Mouse (Mus musculus) heart, postnatal 0 days (tissue): Measurements from ENCODE around the gene Alas2. TPM values are rescaled to one million over a fixed set of nuclear protein-coding genes. Genes with fewer than 3 reads are reported as not detected.

ENCODE experiments used
- ATAC-seq: fragments of 200-750 bp; cut with Nextera tagmentation; 2 replicates; pipeline ENCODE4 v1.8.0; 2017; ENCODE audit warnings: low read depth, moderate number of reproducible peaks, moderate library complexity; ENCODE audit not compliant: insufficient read depth
- DNase-seq: peaks from one replicate; pipeline ENCODE4 v3.0.0-alpha.2; 2016; ENCODE audit warnings: low spot score
- H3K27ac ChIP-seq: fragments of 300-500 bp; sonication (generic); 2 replicates; pipeline ENCODE4 v1.5.1; 2014; ENCODE audit warnings: low read depth, mild to moderate bottlenecking
- H3K27me3 ChIP-seq: fragments of 300-500 bp; sonication (generic); 2 replicates; pipeline ENCODE4 v1.6.1; 2014; ENCODE audit warnings: low read length, mixed read lengths; ENCODE audit not compliant: control insufficient read depth, insufficient read depth
- H3K36me3 ChIP-seq: fragments of 300-500 bp; sonication (generic); replicated peaks from 2 replicates; pipeline ENCODE4 v1.6.1; 2014; ENCODE audit warnings: low read length, mixed read lengths; ENCODE audit not compliant: control insufficient read depth, insufficient read depth
- H3K4me1 ChIP-seq: fragments of 300-500 bp; sonication (generic); 2 replicates; pipeline ENCODE4 v1.6.1; 2014; ENCODE audit warnings: antibody characterized with exemption; ENCODE audit not compliant: control insufficient read depth, insufficient read depth
- H3K4me2 ChIP-seq: fragments of 300-500 bp; sonication (generic); 2 replicates; pipeline ENCODE4 v1.6.1; 2014; ENCODE audit warnings: low read depth, mild to moderate bottlenecking, low read length, moderate library complexity
- H3K4me3 ChIP-seq: fragments of 300-500 bp; sonication (generic); 2 replicates; pipeline ENCODE4 v1.5.1; 2014; ENCODE audit warnings: low read depth, low read length
- H3K9ac ChIP-seq: fragments of 300-500 bp; sonication (generic); replicated peaks from 2 replicates; pipeline ENCODE4 v1.6.1; 2014; ENCODE audit warnings: low read depth, low read length, mixed read lengths
- H3K9me3 ChIP-seq: fragments of 300-500 bp; sonication (generic); replicated peaks from 2 replicates; pipeline ENCODE4 v1.6.1; 2016; ENCODE audit warnings: low read length; ENCODE audit not compliant: control insufficient read depth
- CTCF ChIP-seq: IDR thresholded peaks from 2 replicates; pipeline ENCODE4 v1.5.1; 2016; ENCODE audit warnings: antibody characterized with exemption, control low read depth, low read depth
- EP300 ChIP-seq: IDR thresholded peaks from 2 replicates; pipeline ENCODE4 v1.6.1; 2016; ENCODE audit warnings: antibody characterized with exemption, low read depth
- WGBS: fragments of 180-500 bp; shearing (Covaris S2); extraction: QIAGEN DNeasy Blood & Tissue Kit; methylation state at CpG from one replicate; pipeline ENCODE4 v1.1.7; 2014; 5-methylcytosine and 5-hydroxymethylcytosine counted together
- polyA plus RNA-seq: library from polyadenylated mRNA; unstranded; fragments of >200 nt; fragmentation: Nextera tagmentation; extraction: Ambion mirVana; gene quantifications from 2 replicates; pipeline ENCODE4 v1.2.1, GENCODE M21; 2015
- total RNA-seq: library from RNA; depleted of rRNA; stranded (reverse); fragments of >200 nt; gene quantifications from 2 replicates; pipeline ENCODE4 v1.2.3, GENCODE M21; 2014; ENCODE audit warnings: low replicate concordance; rRNA removed

The Alas2 gene
- 61.8 and 69.0 TPM in 2 replicates for total RNA-seq
- 30.5 and 49.5 TPM in 2 replicates for polyA plus RNA-seq

GRCm38 (mm10) chrX:150547239-150547638, at the start of gene Alas2:
Gene Alas2, plus strand, starts transcription at chrX:150547375.
- ATAC-seq: no peak
- Histone ChIP-seq H3K4me1 (no peaks in the 10 kb centered on the region), H3K4me3 (no peak within 1 kb of the TSS), H3K27me3 (no peaks in the 10 kb centered on the region), H3K27ac (no peak within 1 kb of the TSS), H3K9ac (no peak within 1 kb of the TSS), H3K4me2 (no peak within 1 kb of the TSS), H3K9me3 (no peaks in the 10 kb centered on the region), H3K36me3 (no peaks in the 10 kb centered on the region)
- 24% methylated on average over 5 of the region's 5 CpGs for WGBS
- DNase-seq: no peak
- TF ChIP-seq EP300 (no peak), CTCF (no peak)

GRCm38 (mm10) chrX:150508696-150509095, 38.5 kb upstream of the Alas2 start:
- H3K4me2 ChIP-seq: no peak overlapping the region
- H3K4me1 ChIP-seq: no peaks in the 10 kb centered on the region
- TF ChIP-seq CTCF (no peak), EP300 (no peak)
- no peak for ATAC-seq
- no peak overlapping the region for H3K27ac ChIP-seq
- H3K4me3 ChIP-seq: no peak overlapping the region
- WGBS: 64% methylated on average over 6 of the region's 6 CpGs
- no peak overlapping the region for H3K9ac ChIP-seq
- no peak for DNase-seq
- H3K9me3 ChIP-seq: no peaks in the 10 kb centered on the region
- H3K36me3 ChIP-seq: no peaks in the 10 kb centered on the region
- no peaks in the 10 kb centered on the region for H3K27me3 ChIP-seq

- WGBS: 40% methylated on average over 4 of the region's 4 CpGs
- DNase-seq (peak; percentile 36), ATAC-seq (no peak)
- Histone ChIP-seq H3K4me2 (no peak overlapping the region), H3K27me3 (no peaks in the 10 kb centered on the region), H3K4me1 (no peaks in the 10 kb centered on the region), H3K27ac (no peak overlapping the region), H3K9ac (no peak overlapping the region), H3K9me3 (no peaks in the 10 kb centered on the region), H3K4me3 (no peak overlapping the region), H3K36me3 (no peaks in the 10 kb centered on the region)
- TF ChIP-seq EP300 (no peak), CTCF (peak; percentile 58)
Observed at GRCm38 (mm10) chrX:150510631-150511030, 36.5 kb upstream of the Alas2 start.

- 66% methylated on average over 6 of the region's 6 CpGs for WGBS
- Histone ChIP-seq H3K27me3 (no peaks in the 10 kb centered on the region), H3K27ac (no peak overlapping the region), H3K4me2 (no peak overlapping the region), H3K4me1 (no peaks in the 10 kb centered on the region), H3K36me3 (no peaks in the 10 kb centered on the region), H3K9me3 (no peaks in the 10 kb centered on the region), H3K4me3 (no peak overlapping the region), H3K9ac (no peak overlapping the region)
- TF ChIP-seq CTCF: no peak
- TF ChIP-seq EP300: no peak
- ATAC-seq: no peak
- no peak for DNase-seq
Observed at GRCm38 (mm10) chrX:150511274-150511673, 35.9 kb upstream of the Alas2 start.

- 81% methylated on average over 1 of the region's 1 CpGs for WGBS
- Histone ChIP-seq H3K4me3 (no peak overlapping the region), H3K36me3 (no peaks in the 10 kb centered on the region), H3K9me3 (no peaks in the 10 kb centered on the region), H3K9ac (no peak overlapping the region), H3K4me1 (no peaks in the 10 kb centered on the region), H3K27ac (no peak overlapping the region), H3K27me3 (no peaks in the 10 kb centered on the region), H3K4me2 (no peak overlapping the region)
- no peak for TF ChIP-seq EP300
- no peak for TF ChIP-seq CTCF
- no peak for DNase-seq
- ATAC-seq: no peak
Observed at GRCm38 (mm10) chrX:150514127-150514526, 33.0 kb upstream of the Alas2 start.

- no peak for TF ChIP-seq EP300
- no peak for TF ChIP-seq CTCF
- DNase-seq (no peak), ATAC-seq (no peak)
- Histone ChIP-seq H3K4me1 (no peaks in the 10 kb centered on the region), H3K4me2 (no peak overlapping the region), H3K9me3 (no peaks in the 10 kb centered on the region), H3K27ac (no peak overlapping the region), H3K27me3 (no peaks in the 10 kb centered on the region), H3K4me3 (no peak overlapping the region), H3K36me3 (no peaks in the 10 kb centered on the region), H3K9ac (no peak overlapping the region)
Observed at GRCm38 (mm10) chrX:150516015-150516414, 31.2 kb upstream of the Alas2 start.
